Mouse (Mus musculus) intestine, postnatal 0 days (tissue): Measurements from ENCODE around the gene Col26a1. TPM values are rescaled to one million over a fixed set of nuclear protein-coding genes. Genes with fewer than 3 reads are reported as not detected.
"Not testable (repeated sequence)": the region's sequence is repeated elsewhere in the genome, so short reads cannot be mapped to it uniquely, and the experiment has no call there.

Experiments
- ATAC-seq: fragments of 200-750 bp; cut with Nextera tagmentation; 2 replicates; pipeline ENCODE4 v1.8.0; 2017; ENCODE audit warnings: mild to moderate bottlenecking, moderate TSS enrichment, moderate library complexity
- H3K27ac ChIP-seq: fragments of 300-500 bp; sonication (generic); 2 replicates; pipeline ENCODE4 v1.5.1; 2014; ENCODE audit warnings: mild to moderate bottlenecking, low read depth, low read length, moderate library complexity
- H3K27me3 ChIP-seq: fragments of 300-500 bp; sonication (generic); replicated peaks from 2 replicates; pipeline ENCODE4 v1.6.1; 2014; ENCODE audit warnings: low read length, mixed read lengths; ENCODE audit not compliant: control insufficient read depth, insufficient read depth
- H3K36me3 ChIP-seq: fragments of 300-500 bp; sonication (generic); 2 replicates; pipeline ENCODE4 v1.6.1; 2014; ENCODE audit warnings: mild to moderate bottlenecking, moderate library complexity; ENCODE audit not compliant: control insufficient read depth, insufficient read depth
- H3K4me1 ChIP-seq: fragments of 300-500 bp; sonication (generic); replicated peaks from 2 replicates; pipeline ENCODE4 v1.6.1; 2014; ENCODE audit warnings: antibody characterized with exemption, low read length, mixed read lengths; ENCODE audit not compliant: control insufficient read depth, insufficient read depth
- H3K4me2 ChIP-seq: fragments of 300-500 bp; sonication (generic); replicated peaks from 2 replicates; pipeline ENCODE4 v1.6.1; 2014; ENCODE audit warnings: low read depth, mild to moderate bottlenecking, moderate library complexity
- H3K4me3 ChIP-seq: fragments of 300-500 bp; sonication (generic); 2 replicates; pipeline ENCODE4 v1.5.1; 2014; ENCODE audit warnings: low read depth, low read length
- H3K9ac ChIP-seq: fragments of 300-500 bp; sonication (generic); 2 replicates; pipeline ENCODE4 v1.6.1; 2014; ENCODE audit warnings: mild to moderate bottlenecking, low read depth, low read length
- H3K9me3 ChIP-seq: fragments of 300-500 bp; sonication (generic); 2 replicates; pipeline ENCODE4 v1.6.1; 2016; ENCODE audit warnings: mixed run types; ENCODE audit not compliant: control insufficient read depth
- CTCF ChIP-seq: sonication (generic); IDR thresholded peaks from 2 replicates; pipeline ENCODE4 v1.5.1; 2016; ENCODE audit warnings: low read depth, mild to moderate bottlenecking, control low read depth, antibody characterized with exemption, moderate library complexity
- WGBS: fragments of 180-500 bp; shearing (Covaris S2); extraction: QIAGEN DNeasy Blood & Tissue Kit; methylation state at CpG from one replicate; pipeline ENCODE4 v1.1.7; 2014; 5-methylcytosine and 5-hydroxymethylcytosine counted together
- polyA plus RNA-seq: library from polyadenylated mRNA; unstranded; fragments of >200 nt; fragmentation: Nextera tagmentation; extraction: Ambion mirVana; gene quantifications from 2 replicates; pipeline ENCODE4 v1.2.1, GENCODE M21; 2015

The Col26a1 gene
- polyA plus RNA-seq, 1 experiment from 2014 or later = 2.7 TPM

GRCm38 (mm10) chr5:136764157-136764669 lies 118.8 kb downstream of the Col26a1 start:
- no peak overlapping the region for H3K4me2 ChIP-seq
- H3K9me3 ChIP-seq = no peaks in the 10 kb centered on the region
- WGBS = 36% methylated on average over 8 of the region's 8 CpGs
- no peaks in the 10 kb centered on the region for H3K27me3 ChIP-seq
- H3K27ac ChIP-seq = no peak overlapping the region
- no peak overlapping the region for H3K9ac ChIP-seq
- H3K4me1 ChIP-seq = no peaks in the 10 kb centered on the region
- no peaks in the 10 kb centered on the region for H3K36me3 ChIP-seq
- H3K4me3 ChIP-seq = no peak overlapping the region
- TF ChIP-seq CTCF = peak; percentile 42
- ATAC-seq = no peak

GRCm38 (mm10) chr5:136760345-136760744 lies 122.7 kb downstream of the Col26a1 start:
- no peak for ATAC-seq
- no peak overlapping the region for H3K4me3 ChIP-seq
- WGBS = 74% methylated on average over 6 of the region's 6 CpGs

GRCm38 (mm10) chr5:136759781-136760180 lies 123.2 kb downstream of the Col26a1 start:
- Histone ChIP-seq H3K9me3 (no peaks in the 10 kb centered on the region), H3K9ac (no peak overlapping the region), H3K27ac (no peak overlapping the region), H3K36me3 (no peaks in the 10 kb centered on the region), H3K4me3 (no peak overlapping the region), H3K27me3 (no peaks in the 10 kb centered on the region), H3K4me1 (no peaks in the 10 kb centered on the region), H3K4me2 (no peak overlapping the region)
- peak; percentile 70 for TF ChIP-seq CTCF
- ATAC-seq = no peak
- WGBS = 49% methylated on average over 6 of the region's 6 CpGs

More at GRCm38 (mm10) chr5:136760345-136760744, 122.7 kb downstream of the Col26a1 start:
- Histone ChIP-seq H3K4me2 (no peak overlapping the region), H3K9me3 (no peaks in the 10 kb centered on the region), H3K4me1 (no peaks in the 10 kb centered on the region), H3K36me3 (no peaks in the 10 kb centered on the region), H3K9ac (no peak overlapping the region), H3K27ac (no peak overlapping the region), H3K27me3 (no peaks in the 10 kb centered on the region)
- no peak for TF ChIP-seq CTCF

GRCm38 (mm10) chr5:136755696-136756095 lies 127.3 kb downstream of the Col26a1 start:
- H3K27me3 ChIP-seq = no peaks in the 10 kb centered on the region
- H3K4me2 ChIP-seq = no peak overlapping the region
- WGBS = 2% methylated on average over 3 of the region's 3 CpGs
- H3K4me1 ChIP-seq = no peaks in the 10 kb centered on the region
- H3K36me3 ChIP-seq = no peaks in the 10 kb centered on the region
- no peak overlapping the region for H3K27ac ChIP-seq
- H3K9me3 ChIP-seq = no peaks in the 10 kb centered on the region
- no peak for ATAC-seq
- TF ChIP-seq CTCF = peak; percentile 93
- H3K4me3 ChIP-seq = no peak overlapping the region
- H3K9ac ChIP-seq = no peak overlapping the region

GRCm38 (mm10) chr5:136754053-136754591 lies 128.9 kb downstream of the Col26a1 start:
- Histone ChIP-seq H3K27me3 (no peaks in the 10 kb centered on the region), H3K36me3 (no peaks in the 10 kb centered on the region), H3K4me3 (no peak overlapping the region), H3K9me3 (no peaks in the 10 kb centered on the region), H3K9ac (no peak overlapping the region), H3K4me1 (no peaks in the 10 kb centered on the region), H3K4me2 (no peak overlapping the region), H3K27ac (no peak overlapping the region)
- WGBS = 55% methylated on average over 14 of the region's 14 CpGs
- no peak for ATAC-seq
- TF ChIP-seq CTCF = no peak

- WGBS = 56% methylated on average over 7 of the region's 7 CpGs
- not testable (repeated sequence) for H3K4me3 ChIP-seq, H3K27ac ChIP-seq, H3K9ac ChIP-seq, H3K36me3 ChIP-seq, H3K4me2 ChIP-seq, H3K4me1 ChIP-seq, ATAC-seq, H3K9me3 ChIP-seq, H3K27me3 ChIP-seq
Observed at GRCm38 (mm10) chr5:136753176-136753575, 129.8 kb downstream of the Col26a1 start.
